Mouse (Mus musculus) midbrain, embryonic 15.5 days (tissue): Measurements from ENCODE around the gene Dtx3. TPM values are rescaled to one million over a fixed set of nuclear protein-coding genes. Genes with fewer than 3 reads are reported as not detected.
"Not testable (repeated sequence)": the region's sequence is repeated elsewhere in the genome, so short reads cannot be mapped to it uniquely, and the experiment has no call there.

ENCODE experiments used
- ATAC-seq: fragments of 200-750 bp; cut with Nextera tagmentation; replicated peaks from 2 replicates; pipeline ENCODE4 v1.8.0; 2017; ENCODE audit warnings: moderate TSS enrichment
- H3K27ac ChIP-seq: fragments of 300-500 bp; sonication (generic); 2 replicates; pipeline ENCODE4 v1.5.1; 2015; ENCODE audit warnings: mild to moderate bottlenecking, inconsistent platforms
- H3K27me3 ChIP-seq: fragments of 300-500 bp; sonication (generic); replicated peaks from 2 replicates; pipeline ENCODE4 v1.6.1; 2015; ENCODE audit warnings: inconsistent platforms
- H3K36me3 ChIP-seq: fragments of 300-500 bp; sonication (generic); replicated peaks from 2 replicates; pipeline ENCODE4 v1.6.1; 2015; ENCODE audit warnings: inconsistent platforms
- H3K4me1 ChIP-seq: fragments of 300-500 bp; sonication (generic); 2 replicates; pipeline ENCODE4 v1.6.1; 2015; ENCODE audit warnings: inconsistent platforms
- H3K4me2 ChIP-seq: fragments of 300-500 bp; sonication (generic); 2 replicates; pipeline ENCODE4 v1.6.1; 2015; ENCODE audit warnings: inconsistent platforms, mild to moderate bottlenecking, moderate library complexity
- H3K4me3 ChIP-seq: fragments of 300-500 bp; sonication (generic); 2 replicates; pipeline ENCODE4 v1.5.1; 2015; ENCODE audit warnings: mild to moderate bottlenecking, inconsistent platforms
- H3K9ac ChIP-seq: fragments of 300-500 bp; sonication (generic); 2 replicates; pipeline ENCODE4 v1.6.1; 2015; ENCODE audit warnings: mild to moderate bottlenecking, inconsistent platforms
- H3K9me3 ChIP-seq: fragments of 300-500 bp; sonication (generic); 2 replicates; pipeline ENCODE4 v1.6.1; 2016; ENCODE audit warnings: inconsistent platforms
- WGBS: fragments of 180-500 bp; shearing (Covaris S2); methylation state at CpG from one replicate; pipeline ENCODE4 v1.1.7; 2015; ENCODE audit warnings: mixed read lengths; 5-methylcytosine and 5-hydroxymethylcytosine counted together
- polyA plus RNA-seq: library from polyadenylated mRNA; unstranded; fragments of >200 nt; fragmentation: Nextera tagmentation; extraction: Ambion mirVana; gene quantifications from 2 replicates; pipeline ENCODE4 v1.2.1, GENCODE M21; 2015

Dtx3 gene
- polyA plus RNA-seq, 1 experiment from 2014 or later = 288 TPM

DNA sequence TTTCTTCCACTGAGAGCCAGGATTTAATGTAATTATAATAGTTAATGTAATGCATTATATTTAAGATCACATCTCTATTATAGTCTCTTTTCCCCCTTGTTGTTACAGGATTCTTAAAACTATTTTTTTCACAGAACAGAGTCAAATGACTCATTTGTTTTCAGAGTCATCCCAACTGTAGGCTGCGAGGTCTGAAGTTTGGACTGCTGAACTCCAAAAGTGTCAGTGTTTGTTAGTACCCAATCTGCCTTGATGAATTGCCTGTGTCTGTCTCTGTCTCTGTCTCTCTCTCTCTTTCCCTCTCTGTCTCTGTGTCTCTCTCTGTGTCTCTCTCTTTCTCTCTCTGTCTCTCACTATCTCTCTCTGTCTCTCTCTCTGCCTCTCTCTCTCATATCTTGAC lies 39.0 kb downstream of the Dtx3 start:
- Histone ChIP-seq H3K4me1 (no peaks in the 10 kb centered on the region), H3K27me3 (no peaks in the 10 kb centered on the region), H3K4me2 (no peak overlapping the region), H3K4me3 (no peak overlapping the region), H3K27ac (no peak overlapping the region), H3K9ac (no peak overlapping the region), H3K9me3 (no peaks in the 10 kb centered on the region), H3K36me3 (no peaks in the 10 kb centered on the region)
- 97% methylated on average over 1 of the region's 1 CpGs for WGBS
- ATAC-seq = no peak

DNA sequence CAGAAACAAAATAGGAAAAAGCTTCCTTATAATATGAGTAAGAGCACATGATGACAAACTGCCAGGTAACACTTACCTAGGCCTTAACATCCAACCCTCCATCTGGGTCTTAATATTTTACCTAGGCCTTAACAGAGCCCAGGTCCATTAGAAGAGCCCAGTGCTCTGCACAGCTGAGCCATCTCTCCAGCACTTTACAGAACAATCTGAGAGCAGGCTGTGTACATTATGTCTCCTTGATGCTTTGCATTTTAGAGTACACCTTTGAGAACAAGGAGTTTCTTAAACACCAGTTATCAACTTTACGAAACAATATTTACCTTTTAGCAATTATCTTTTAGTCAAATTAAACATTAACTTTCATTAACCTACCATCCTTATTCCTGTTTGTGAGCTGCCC lies 39.4 kb downstream of the Dtx3 start:
- no peaks in the 10 kb centered on the region for H3K36me3 ChIP-seq
- no peak for ATAC-seq
- no peak overlapping the region for H3K27ac ChIP-seq
- no peak overlapping the region for H3K4me3 ChIP-seq
- H3K9me3 ChIP-seq = no peaks in the 10 kb centered on the region
- 94% methylated on average over 1 of the region's 1 CpGs for WGBS
- no peaks in the 10 kb centered on the region for H3K4me1 ChIP-seq
- H3K9ac ChIP-seq = no peak overlapping the region
- no peak overlapping the region for H3K4me2 ChIP-seq
- no peaks in the 10 kb centered on the region for H3K27me3 ChIP-seq

DNA sequence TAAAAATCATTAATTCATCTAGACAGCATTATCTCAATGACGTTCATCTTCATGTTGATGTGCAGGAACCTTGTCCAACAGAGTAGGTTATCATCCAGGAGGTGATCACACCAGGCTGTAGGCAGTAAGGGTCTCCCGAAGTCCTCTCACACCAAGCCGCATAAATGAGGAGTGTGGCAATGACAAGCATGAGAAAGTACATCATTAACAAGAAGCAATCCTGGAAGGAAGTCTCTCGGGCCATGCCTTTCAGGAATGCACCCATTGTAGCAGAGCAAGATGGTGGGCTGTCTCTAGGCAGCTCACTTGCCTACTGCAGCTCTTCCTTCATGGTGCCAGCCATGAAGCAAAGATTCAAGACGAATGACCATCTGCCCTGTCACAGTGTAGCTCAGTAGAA lies 40.9 kb downstream of the Dtx3 start:
- WGBS = 92% methylated on average over 5 of the region's 5 CpGs
- H3K4me1 ChIP-seq = no peaks in the 10 kb centered on the region
- no peaks in the 10 kb centered on the region for H3K9me3 ChIP-seq
- H3K9ac ChIP-seq = no peak overlapping the region
- H3K36me3 ChIP-seq = no peaks in the 10 kb centered on the region
- H3K4me2 ChIP-seq = no peak overlapping the region
- no peak overlapping the region for H3K4me3 ChIP-seq
- ATAC-seq = no peak
- no peak overlapping the region for H3K27ac ChIP-seq
- H3K27me3 ChIP-seq = no peaks in the 10 kb centered on the region

DNA sequence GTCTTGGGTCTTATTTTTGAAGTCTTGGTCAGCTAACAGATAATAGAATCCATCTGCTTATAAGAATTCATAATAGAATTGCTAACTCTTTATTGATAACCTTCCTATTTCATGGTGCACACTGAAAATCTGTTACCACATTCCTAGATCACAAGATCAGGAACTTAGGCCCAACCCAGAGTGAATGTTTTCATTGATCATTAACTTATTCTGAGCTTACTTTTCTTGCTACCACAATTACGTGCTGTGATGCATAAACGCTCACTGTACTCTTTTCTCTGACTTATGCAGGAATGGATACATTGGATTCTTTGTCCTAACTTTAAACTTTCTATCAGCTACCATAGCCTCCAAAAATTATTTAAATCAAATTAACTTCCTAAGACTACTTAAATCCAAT lies 41.3 kb downstream of the Dtx3 start:
- no peak overlapping the region for H3K9ac ChIP-seq
- no peaks in the 10 kb centered on the region for H3K4me1 ChIP-seq
- H3K27ac ChIP-seq = no peak overlapping the region
- no peaks in the 10 kb centered on the region for H3K9me3 ChIP-seq
- H3K27me3 ChIP-seq = no peaks in the 10 kb centered on the region
- no peak overlapping the region for H3K4me3 ChIP-seq
- whole genome bisulfite sequencing = 92% methylated on average over 2 of the region's 2 CpGs
- no peaks in the 10 kb centered on the region for H3K36me3 ChIP-seq
- H3K4me2 ChIP-seq = no peak overlapping the region
- no peak for ATAC-seq

DNA sequence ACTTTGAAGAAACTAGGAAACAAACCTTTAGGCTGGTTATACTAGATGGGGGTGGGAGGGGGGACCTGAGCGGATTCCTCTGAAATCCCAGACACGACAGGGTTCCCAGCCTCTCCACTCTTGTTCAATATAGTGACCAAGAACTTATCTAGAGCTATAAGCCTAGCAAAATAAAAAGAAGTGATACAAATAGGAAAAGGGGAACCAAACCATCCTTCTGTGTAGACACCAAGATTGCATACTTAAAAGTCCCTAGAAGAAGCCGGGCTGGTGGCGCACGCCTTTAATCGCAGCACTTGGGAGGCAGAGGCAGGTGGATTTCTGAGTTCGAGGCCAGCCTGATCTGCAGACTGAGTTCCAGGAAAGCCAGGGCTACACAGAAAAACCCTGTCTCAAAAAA lies 42.2 kb downstream of the Dtx3 start:
- 94% methylated on average over 7 of the region's 7 CpGs for WGBS
- H3K9ac ChIP-seq = no peak overlapping the region
- H3K27ac ChIP-seq = no peak overlapping the region
- no peak for ATAC-seq
- no peaks in the 10 kb centered on the region for H3K27me3 ChIP-seq
- H3K9me3 ChIP-seq = no peaks in the 10 kb centered on the region
- H3K4me1 ChIP-seq = no peaks in the 10 kb centered on the region
- no peak overlapping the region for H3K4me3 ChIP-seq
- H3K36me3 ChIP-seq = no peaks in the 10 kb centered on the region
- H3K4me2 ChIP-seq = no peak overlapping the region

DNA sequence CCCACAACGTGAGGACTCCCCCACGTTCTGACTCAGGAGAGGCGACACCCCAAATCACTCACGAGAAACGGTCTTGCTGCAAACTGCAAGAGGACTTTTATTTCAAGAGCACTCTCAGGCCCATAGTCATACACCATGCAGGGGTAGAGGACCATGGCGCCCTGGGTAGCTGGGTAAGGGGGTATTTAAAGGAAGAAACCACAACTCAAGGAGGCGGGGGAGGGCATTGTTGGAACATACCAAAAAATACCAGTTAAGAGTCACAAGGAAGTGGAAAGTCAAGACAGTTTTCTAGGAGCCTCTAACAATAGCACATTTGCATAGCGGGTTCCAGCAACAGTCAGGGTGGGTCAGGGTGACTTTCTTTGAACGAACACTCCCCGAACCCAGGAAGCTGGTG lies 43.0 kb downstream of the Dtx3 start:
- not testable (repeated sequence) for ATAC-seq
- WGBS = 89% methylated on average over 10 of the region's 10 CpGs

DNA sequence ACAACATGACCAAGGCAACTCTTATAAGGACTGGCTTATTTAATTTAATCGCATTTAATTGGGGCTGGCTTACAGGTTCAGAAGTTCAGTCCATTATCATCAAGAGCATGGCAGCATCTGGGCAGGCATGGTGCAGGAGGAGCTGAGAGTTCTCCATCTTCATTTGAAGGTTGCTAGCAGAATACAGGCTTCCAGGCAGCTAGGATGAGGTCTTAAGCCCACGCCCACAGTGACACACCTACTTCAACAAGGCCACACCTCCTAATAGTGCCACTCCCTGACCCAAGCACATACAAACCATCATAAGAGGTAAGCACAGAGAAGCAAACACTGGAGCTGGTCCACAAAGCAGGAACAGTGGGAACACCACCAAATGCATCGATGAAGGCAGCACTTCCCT lies 44.3 kb downstream of the Dtx3 start:
- not testable (repeated sequence) for H3K4me1 ChIP-seq, H3K9me3 ChIP-seq, ATAC-seq, H3K36me3 ChIP-seq, H3K9ac ChIP-seq, H3K27me3 ChIP-seq, H3K27ac ChIP-seq, H3K4me2 ChIP-seq, H3K4me3 ChIP-seq
- WGBS = 93% methylated on average over 3 of the region's 3 CpGs

More for the DNA sequence above, 43.0 kb downstream of the Dtx3 start:
- not testable (repeated sequence) for H3K9ac ChIP-seq, H3K27me3 ChIP-seq, H3K27ac ChIP-seq, H3K9me3 ChIP-seq, H3K4me2 ChIP-seq, H3K36me3 ChIP-seq, H3K4me1 ChIP-seq, H3K4me3 ChIP-seq

DNA sequence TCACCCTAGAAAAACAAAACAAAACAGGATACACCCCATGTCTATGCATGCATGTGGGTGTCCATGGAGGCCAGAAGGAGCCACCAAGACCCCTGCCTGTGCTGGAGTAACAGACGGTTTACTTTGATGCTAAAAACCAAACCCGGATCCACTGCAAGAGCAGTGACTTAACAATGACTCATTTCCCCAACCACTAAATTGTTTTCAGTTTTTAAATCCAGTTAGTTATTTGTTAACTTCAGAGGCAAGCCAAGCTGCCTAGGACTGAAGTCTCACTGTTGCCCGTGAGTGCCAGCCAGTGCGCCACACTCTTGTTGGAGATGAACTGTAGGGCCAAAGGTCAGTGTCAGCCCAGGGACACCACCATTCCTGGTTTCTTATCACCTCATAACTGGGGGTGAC lies 45.1 kb downstream of the Dtx3 start:
- Histone ChIP-seq H3K4me3 (no peak overlapping the region), H3K27me3 (no peaks in the 10 kb centered on the region), H3K9ac (no peak overlapping the region), H3K27ac (no peak overlapping the region), H3K4me1 (no peaks in the 10 kb centered on the region), H3K4me2 (no peak overlapping the region), H3K36me3 (no peaks in the 10 kb centered on the region), H3K9me3 (no peaks in the 10 kb centered on the region)
- ATAC-seq = no peak
- WGBS = 87% methylated on average over 4 of the region's 4 CpGs

DNA sequence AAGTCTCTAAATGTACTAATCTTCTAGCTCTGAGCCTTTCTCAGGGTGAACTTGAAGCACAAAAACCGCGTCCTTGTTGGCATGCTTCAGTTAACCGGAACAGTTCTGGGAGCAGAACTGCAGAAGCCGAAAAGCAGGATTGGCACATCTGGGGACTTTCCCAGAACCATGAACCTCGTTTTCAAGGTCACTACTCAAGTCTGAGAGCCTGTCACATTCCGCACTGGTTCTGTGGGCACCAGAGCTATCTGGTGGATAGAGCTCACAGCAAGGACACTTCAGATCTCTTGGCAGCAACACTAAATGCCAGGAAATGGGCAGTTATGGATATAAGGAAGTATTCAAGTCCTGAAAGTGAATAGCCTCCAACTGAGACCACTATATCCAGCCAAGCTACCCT lies 48.4 kb downstream of the Dtx3 start:
- WGBS = 84% methylated on average over 6 of the region's 6 CpGs
- H3K9me3 ChIP-seq = no peaks in the 10 kb centered on the region
- ATAC-seq = no peak
- no peaks in the 10 kb centered on the region for H3K4me1 ChIP-seq
- H3K36me3 ChIP-seq = no peaks in the 10 kb centered on the region
- H3K9ac ChIP-seq = no peak overlapping the region
- no peak overlapping the region for H3K27ac ChIP-seq
- H3K4me2 ChIP-seq = no peak overlapping the region
- H3K27me3 ChIP-seq = no peaks in the 10 kb centered on the region
- H3K4me3 ChIP-seq = no peak overlapping the region

DNA sequence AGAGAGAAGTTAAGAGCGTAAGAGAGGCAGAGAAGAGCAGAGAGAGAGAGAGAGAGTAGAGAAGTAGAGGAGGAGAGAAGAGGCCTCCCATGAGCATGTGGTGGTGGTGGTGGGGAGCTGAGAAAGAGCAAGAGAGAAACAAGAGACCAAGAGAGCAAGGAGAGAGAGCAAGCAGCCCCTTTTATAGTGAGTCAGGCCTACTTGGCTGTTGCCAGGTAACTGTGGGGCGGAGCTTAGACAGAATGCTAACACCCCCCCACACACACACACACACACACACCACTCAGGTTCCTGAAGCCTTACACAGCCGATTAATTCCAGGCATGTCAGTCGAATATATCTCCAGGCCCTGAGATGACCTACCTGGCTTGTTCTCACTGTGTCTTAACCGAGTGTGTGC lies 50.2 kb downstream of the Dtx3 start:
- ATAC-seq = no peak
- Histone ChIP-seq H3K27ac (no peak overlapping the region), H3K4me3 (no peak overlapping the region), H3K4me2 (no peak overlapping the region), H3K27me3 (no peaks in the 10 kb centered on the region), H3K9ac (no peak overlapping the region), H3K4me1 (no peaks in the 10 kb centered on the region), H3K9me3 (no peaks in the 10 kb centered on the region), H3K36me3 (no peaks in the 10 kb centered on the region)
- WGBS = 74% methylated on average over 5 of the region's 5 CpGs

DNA sequence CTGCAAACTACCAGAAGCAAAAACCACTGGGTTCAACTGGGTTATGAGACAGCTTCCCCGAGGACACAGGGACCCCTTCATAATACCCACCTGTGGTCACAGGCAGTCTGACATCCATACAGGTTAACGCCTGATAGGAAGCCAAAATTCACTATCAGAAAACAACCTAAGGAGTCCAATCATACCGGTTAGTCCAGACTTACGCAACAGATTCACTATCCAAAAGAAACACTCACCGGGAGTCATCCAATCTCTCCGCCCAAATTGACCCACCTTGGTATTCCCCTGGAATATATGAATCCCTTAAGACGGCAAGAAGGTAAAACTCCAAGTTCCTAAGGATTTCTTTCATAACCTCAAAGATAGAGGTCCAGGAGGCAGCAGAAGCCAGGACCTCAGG lies 51.0 kb downstream of the Dtx3 start:
- no peak for ATAC-seq
- WGBS = 91% methylated on average over 7 of the region's 7 CpGs
- Histone ChIP-seq H3K4me3 (no peak overlapping the region), H3K4me2 (no peak overlapping the region), H3K27me3 (no peaks in the 10 kb centered on the region), H3K9me3 (no peaks in the 10 kb centered on the region), H3K27ac (no peak overlapping the region), H3K9ac (no peak overlapping the region), H3K4me1 (no peaks in the 10 kb centered on the region), H3K36me3 (no peaks in the 10 kb centered on the region)

DNA sequence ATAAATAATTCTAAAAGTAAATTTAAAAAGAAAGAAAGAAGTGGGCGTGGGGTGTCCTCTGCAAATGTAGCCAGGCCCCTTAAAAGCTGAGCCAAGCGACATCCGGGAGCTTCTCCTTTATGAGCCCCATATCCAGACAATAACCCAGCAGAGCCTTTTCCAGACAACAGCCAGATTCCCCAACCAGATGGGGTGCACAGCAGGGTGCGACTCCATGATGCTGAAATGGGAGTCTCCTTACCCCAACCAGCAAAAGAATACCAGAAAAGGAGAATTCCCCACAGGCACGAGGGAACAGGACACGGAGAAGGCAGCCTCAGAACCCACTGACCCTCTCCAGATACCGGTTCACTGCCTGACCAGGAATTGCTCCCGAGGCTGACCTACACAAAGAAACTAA lies 52.3 kb downstream of the Dtx3 start:
- 83% methylated on average over 8 of the region's 8 CpGs for WGBS
- Histone ChIP-seq H3K27ac (no peak overlapping the region), H3K9me3 (no peaks in the 10 kb centered on the region), H3K4me3 (no peak overlapping the region), H3K36me3 (no peaks in the 10 kb centered on the region), H3K4me1 (no peaks in the 10 kb centered on the region), H3K27me3 (no peaks in the 10 kb centered on the region), H3K9ac (no peak overlapping the region), H3K4me2 (no peak overlapping the region)
- no peak for ATAC-seq

DNA sequence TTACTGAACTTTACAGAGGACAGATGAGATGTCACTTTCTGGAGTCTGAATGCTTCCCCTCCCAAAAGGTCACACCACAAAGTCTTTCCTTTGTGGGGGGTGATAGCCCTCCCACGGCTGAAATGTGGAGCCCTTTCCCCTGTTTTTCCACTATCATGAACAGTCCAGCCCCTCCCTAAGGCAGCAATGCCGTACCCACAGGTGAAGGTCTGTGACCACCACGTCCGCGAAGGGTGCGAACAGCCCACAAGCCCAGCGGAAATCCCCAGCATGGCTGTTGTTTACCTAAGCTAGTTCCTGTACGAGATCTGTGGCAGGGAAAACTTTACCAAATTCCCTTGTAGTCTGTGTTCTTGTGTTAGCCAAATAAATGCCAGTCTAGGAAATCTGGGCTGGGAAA lies 54.0 kb downstream of the Dtx3 start:
- H3K27me3 ChIP-seq = no peaks in the 10 kb centered on the region
- H3K9ac ChIP-seq = no peak overlapping the region
- H3K4me1 ChIP-seq = no peaks in the 10 kb centered on the region
- H3K4me3 ChIP-seq = no peak overlapping the region
- no peaks in the 10 kb centered on the region for H3K9me3 ChIP-seq
- H3K4me2 ChIP-seq = no peak overlapping the region
- no peak overlapping the region for H3K27ac ChIP-seq
- no peaks in the 10 kb centered on the region for H3K36me3 ChIP-seq
- ATAC-seq = no peak
- WGBS = 80% methylated on average over 8 of the region's 8 CpGs

DNA sequence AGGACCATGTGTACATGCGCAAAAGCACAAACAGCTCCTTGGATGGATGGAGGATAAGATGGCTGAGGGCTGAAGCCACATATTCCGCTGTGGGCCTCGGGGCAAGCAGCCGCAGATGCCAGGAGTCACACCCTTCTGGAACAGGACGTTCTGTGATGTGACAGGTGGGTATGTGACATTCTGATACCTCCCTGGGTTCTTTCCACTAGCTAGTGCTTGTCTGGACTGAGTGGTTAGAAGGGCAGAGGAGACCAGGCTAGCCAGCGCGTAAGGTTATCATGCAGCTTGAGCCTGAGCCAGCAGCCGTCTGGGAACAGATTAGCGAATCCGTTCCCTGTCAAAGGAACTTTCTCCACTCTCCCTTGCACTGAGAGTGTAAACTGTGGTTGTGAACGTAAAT lies 54.6 kb downstream of the Dtx3 start:
- Histone ChIP-seq H3K4me3 (no peak overlapping the region), H3K27ac (no peak overlapping the region), H3K9ac (no peak overlapping the region), H3K4me1 (no peaks in the 10 kb centered on the region), H3K4me2 (no peak overlapping the region), H3K9me3 (no peaks in the 10 kb centered on the region), H3K27me3 (no peaks in the 10 kb centered on the region), H3K36me3 (no peaks in the 10 kb centered on the region)
- no peak for ATAC-seq
- WGBS = 87% methylated on average over 11 of the region's 11 CpGs
